Mouse (Mus musculus): ENCODE data around the gene Dcun1d3.
A peak's percentile ranks its signal among the peaks of the same experiment; 100 is the strongest.

Dcun1d3 gene

GRCm38 (mm10) chr7:119873050-119873449, 23.0 kb downstream of the Dcun1d3 start:
- DNase-seq (ENCODE audit: low read depth, low spot score) = no peak

DNA sequence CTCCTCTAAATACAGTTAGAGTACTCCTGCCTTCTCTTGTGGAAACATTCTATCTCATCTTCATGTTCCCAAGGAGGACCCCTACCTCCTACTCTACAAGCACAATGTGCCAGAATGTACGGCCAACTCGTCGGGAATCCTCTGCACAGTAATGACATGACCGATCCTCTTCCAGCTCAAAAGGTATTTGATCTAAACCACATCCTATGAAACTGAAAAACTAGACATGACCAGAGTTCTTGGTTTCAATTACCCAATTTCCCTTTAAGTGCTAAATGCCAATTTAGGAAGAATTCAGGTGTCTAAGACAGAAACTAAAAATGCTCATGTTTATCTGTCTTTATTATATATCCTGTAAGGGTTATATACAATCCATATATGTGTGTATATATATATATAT, 23.9 kb downstream of the Dcun1d3 start:
- no peak for DNase-seq (ENCODE audit: low read depth, low spot score)

DNA sequence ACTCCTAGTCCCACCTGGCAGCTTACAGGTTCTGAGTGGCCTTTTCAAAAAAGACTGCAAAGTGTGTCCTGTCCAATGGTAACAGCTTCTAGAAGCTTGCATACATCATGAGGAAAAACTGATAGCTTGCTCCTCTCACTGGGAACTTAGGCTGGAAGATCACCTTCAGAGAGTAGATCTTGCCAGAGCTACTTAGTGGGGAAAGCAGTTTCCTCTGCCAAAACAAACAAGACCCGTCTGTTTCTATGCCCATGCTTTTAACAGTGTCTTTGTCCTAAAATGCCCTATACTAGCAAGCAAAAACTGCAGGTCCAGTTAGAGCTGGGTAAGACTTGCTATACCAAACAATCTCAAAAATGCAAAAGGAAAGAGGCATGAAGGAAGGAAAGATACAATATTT, 30.0 kb downstream of the Dcun1d3 start:
- DNase-seq (ENCODE audit: low read depth, low spot score) = no peak

GRCm38 (mm10) chr7:119864500-119864899, 31.6 kb downstream of the Dcun1d3 start:
- no peak for DNase-seq (ENCODE audit: low read depth, low spot score)

GRCm38 (mm10) chr7:119862167-119862566, 33.9 kb downstream of the Dcun1d3 start:
- DNase-seq (ENCODE audit: low read depth, low spot score) = no peak

DNA sequence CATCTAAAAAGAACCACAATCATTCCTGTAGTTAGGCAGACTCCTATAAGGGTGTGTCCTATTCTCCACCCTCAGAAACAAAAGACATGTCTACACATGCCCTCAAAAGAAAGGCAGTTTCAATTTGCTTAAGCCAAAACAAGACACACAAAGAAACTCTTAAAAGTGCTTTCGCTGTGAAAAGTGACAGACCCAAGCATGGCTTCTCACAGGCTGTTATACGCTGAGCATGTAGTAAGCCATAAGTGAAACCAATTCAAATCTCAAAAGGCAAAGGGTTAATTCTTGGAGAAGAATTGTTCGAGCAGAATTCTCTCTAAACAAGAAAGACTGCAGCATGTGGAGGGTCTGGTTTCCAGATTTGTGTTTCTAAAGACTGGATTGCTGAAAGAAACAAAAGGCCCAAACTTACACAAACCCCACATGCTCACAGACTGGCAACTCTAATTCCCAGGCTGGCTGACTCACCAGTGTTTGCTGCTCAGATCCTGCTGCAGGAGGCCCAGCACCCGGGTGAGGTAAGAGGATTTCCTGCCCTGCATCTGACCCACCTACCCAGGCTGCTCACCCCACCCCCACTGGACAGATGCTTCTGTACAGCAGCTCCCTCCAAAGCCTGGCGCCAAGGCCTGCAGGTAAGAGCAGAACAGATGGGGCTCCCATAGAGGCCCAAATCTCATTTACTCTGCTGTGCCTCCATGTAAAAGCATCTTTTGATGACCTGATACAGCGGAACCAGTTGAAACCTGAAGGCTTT, 34.6 kb downstream of the Dcun1d3 start:
- DNase-seq (ENCODE audit: low read depth, low spot score) = no peak

GRCm38 (mm10) chr7:119860971-119861334, 35.1 kb downstream of the Dcun1d3 start:
- no peak for DNase-seq (ENCODE audit: low read depth, low spot score)

- DNase-seq (ENCODE audit: low read depth, low spot score) = no peak
These were observed 35.5 kb downstream of the Dcun1d3 start for GRCm38 (mm10) chr7:119860554-119860953.

DNA sequence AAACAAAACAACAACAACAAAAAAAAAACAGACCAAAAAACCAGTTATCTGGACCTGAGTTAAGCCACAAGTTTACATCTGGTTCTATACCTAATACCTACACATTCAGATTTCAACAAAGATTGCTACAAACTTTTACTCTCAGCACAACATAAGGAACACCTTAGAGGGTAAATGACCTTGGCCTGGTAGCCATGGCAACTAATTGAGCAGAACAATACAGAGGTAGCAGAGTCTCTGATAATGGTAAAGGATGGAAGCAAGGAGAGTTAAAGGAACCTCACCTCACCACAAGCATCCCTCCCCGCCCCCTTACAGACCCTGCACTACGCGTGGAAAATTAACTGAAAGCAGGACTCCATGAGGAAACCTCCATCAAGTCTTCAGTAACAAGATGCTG, 36.0 kb downstream of the Dcun1d3 start:
- no peak for DNase-seq (ENCODE audit: low read depth, low spot score)

GRCm38 (mm10) chr7:119859476-119859875, 36.6 kb downstream of the Dcun1d3 start:
- no peak for DNase-seq (ENCODE audit: low read depth, low spot score)

DNA sequence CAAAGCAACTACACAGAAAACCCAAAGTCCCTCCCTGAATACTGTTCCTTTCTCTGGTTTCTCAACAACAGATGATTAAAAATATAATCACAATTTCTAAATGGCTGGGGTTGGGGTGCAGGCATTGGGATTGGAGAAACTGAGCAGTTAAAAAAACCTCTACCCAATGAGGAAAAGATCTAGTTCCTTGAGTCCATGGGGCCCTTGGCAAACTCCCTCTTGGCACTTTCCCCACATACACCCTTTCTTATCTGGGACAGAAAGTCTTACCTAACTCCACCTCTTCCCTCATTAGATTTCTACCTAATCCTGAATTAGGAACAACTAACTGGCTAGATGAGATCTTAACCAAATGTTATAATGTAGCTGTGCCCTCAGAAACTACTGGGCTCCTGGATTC, 41.1 kb downstream of the Dcun1d3 start:
- DNase-seq (ENCODE audit: low read depth, low spot score) = no peak

GRCm38 (mm10) chr7:119854362-119854761, 41.7 kb downstream of the Dcun1d3 start:
- DNase-seq (ENCODE audit: low read depth, low spot score) = no peak

GRCm38 (mm10) chr7:119853186-119853585, 42.9 kb downstream of the Dcun1d3 start:
- no peak for DNase-seq (ENCODE audit: low read depth, low spot score)

DNA sequence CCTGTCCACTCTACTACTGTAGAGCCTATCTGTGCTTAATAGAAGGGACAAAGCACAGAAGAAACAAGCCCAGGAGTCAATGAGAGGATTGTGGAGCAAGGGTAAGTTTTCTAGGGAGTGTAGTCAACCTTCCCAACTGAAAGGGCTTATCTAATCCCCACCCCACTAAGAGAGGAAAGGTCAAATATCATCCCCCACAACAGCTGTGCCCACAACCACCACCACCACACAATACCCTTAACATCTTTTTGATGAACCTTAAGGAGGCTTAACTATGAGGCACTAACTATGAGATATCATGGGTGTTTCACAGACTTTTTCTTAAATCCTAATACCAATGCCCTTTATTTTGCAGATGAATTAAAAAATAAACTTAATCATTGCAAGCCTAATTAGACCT, 43.6 kb downstream of the Dcun1d3 start:
- DNase-seq (ENCODE audit: low read depth, low spot score) = no peak

- DNase-seq (ENCODE audit: low read depth, low spot score) = no peak
These were observed 45.4 kb downstream of the Dcun1d3 start for GRCm38 (mm10) chr7:119850737-119851136.

DNA sequence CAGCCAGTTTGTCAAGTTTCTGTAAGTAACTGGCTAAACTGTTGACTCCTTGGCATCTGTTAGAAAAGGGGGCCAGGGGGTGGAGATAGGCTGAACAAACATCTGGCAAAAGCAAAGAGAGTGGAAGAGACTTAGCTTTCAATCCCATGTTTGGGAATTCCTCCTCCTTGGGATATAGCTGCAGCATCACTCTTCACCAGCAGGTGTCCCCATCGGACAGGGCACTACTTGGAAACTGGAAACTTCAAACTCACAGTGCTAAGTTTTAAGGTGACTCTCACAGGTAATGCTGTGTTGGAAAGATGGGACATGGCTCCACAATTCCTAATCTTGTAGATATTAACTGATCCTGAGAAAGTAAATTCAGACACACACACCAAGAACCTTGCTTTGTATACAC, 47.0 kb downstream of the Dcun1d3 start:
- peak; percentile 8 for DNase-seq (ENCODE audit: low read depth, low spot score)

- DNase-seq (ENCODE audit: low read depth, low spot score) = no peak
These were observed 48.7 kb downstream of the Dcun1d3 start for GRCm38 (mm10) chr7:119847396-119847795.

- DNase-seq (ENCODE audit: low read depth, low spot score) = no peak
These were observed 50.6 kb downstream of the Dcun1d3 start for GRCm38 (mm10) chr7:119845541-119845940.

GRCm38 (mm10) chr7:119841820-119842449, 54.2 kb downstream of the Dcun1d3 start:
- no peak for DNase-seq (ENCODE audit: low read depth, low spot score)

DNA sequence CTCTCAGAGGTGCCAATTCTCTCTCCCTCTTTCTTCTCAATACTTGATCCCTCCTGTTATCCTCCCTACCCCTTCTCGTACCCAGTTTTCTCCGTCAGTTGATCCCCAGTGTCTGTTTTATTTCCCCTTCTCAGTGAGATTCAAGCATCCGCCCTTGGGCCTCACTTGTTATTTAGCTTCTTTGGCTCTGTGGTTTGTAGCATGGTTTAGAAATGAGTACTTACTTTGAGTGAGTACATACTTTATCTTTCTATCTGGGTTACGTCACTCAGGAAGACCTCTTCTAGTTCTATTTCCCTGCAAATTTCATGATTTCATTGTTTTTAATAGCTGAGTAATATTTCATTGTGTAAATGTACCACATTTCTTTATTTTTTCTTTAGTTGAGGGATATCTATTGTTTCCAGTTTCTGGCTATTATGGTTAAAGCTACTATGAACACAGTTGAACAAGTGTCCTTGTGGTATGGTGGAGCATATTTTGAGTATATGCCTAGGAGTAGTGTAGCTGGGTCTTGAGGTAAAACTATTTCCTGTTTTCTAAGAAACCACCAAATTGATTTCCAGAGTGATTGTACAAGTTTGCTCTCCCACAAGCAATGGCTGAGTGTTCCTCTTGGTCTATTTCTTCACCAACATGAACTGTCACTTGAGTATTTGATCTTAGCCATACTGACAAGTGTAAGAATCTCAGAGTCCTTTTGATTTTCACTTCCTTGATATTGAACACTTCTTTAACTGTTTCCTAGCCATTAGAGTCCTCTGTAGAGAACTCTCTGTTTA, 59.9 kb downstream of the Dcun1d3 start:
- no peak for DNase-seq (ENCODE audit: low read depth, low spot score)

- DNase-seq (ENCODE audit: low read depth, low spot score) = no peak
These were observed 60.7 kb downstream of the Dcun1d3 start for GRCm38 (mm10) chr7:119835371-119835770.

DNA sequence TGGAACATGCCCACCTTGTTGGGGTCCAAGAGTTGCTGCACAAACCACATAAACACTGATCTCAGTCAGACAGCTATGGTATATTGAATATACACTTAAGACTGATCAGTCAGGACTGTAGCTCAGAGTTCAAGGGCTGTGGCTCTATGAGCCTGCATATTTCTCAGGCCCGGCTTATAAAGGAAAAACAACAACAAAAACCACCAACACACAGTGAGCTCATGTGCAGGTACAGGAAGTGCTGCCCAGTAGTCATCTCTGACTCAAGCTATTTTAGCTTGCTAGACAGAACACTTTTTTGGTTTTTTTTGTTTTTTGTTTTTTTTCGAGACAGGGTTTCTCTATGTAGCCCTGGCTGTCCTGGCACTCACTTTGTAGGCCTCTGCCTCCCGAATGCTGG, 87.4 kb downstream of the Dcun1d3 start:
- no peak for DNase-seq (ENCODE audit: low read depth, low spot score)

DNA sequence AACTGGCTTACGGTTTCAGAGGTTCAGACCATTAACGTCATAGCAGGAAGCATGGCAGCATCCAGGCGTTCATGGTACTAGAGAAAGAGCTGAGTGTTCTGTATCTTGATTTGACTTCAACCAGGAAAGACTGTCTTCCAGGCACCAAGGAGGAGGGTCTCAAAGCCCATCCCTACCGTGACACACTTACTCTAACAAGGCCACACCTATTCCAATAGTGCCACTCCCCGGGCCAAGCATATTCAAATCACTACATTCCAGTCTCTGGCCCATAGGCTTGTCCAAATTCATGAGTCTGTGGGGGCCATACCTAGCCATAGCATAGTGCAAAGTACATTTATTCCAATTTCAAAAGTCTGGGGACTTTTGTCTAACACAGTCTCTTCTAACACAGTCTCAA, 88.7 kb downstream of the Dcun1d3 start:
- no peak for DNase-seq (ENCODE audit: low read depth, low spot score)

Data from c-Kit-negative CD71-positive TER-119-positive erythroid progenitor cells, embryonic 14.5 days (primary cell).